Mouse (Mus musculus): ENCODE results near the gene Far1.

- no peak for TF ChIP-seq CTCF (IDR thresholded peaks at IDR 0.05; ENCODE audit: low read depth)
- no peak for TF ChIP-seq EP300 (IDR thresholded peaks at IDR 0.05; ENCODE audit: low read depth)
These were observed 77.5 kb downstream of the Far1 start for GRCm38 (mm10) chr7:113591084-113591483.

Data from heart, postnatal 0 days (tissue).